Mouse (Mus musculus) MEL (cell line): ENCODE measurements at regions not wholly inside any gene's neighbourhood (a gene's known extent, or its start where the extent isn't known, plus 50 kb on each side); places are given as distances from the start of the nearest gene placed in this dataset.

Experiments
- CTCF ChIP-seq, 3 experiments: IDR thresholded peaks in 2 of 3; conservative IDR thresholded peaks in 1 of 3; 2 replicates each; pipeline ENCODE4 v1.5.1; 2011 to 2012; ENCODE audit warnings: low read length in 3 of 3, low read depth in 2 of 3, mild to moderate bottlenecking in 2 of 3, improper control_type of control experiment in 1 of 3, inconsistent platforms in 1 of 3, mixed read lengths in 1 of 3, moderate library complexity in 1 of 3; ENCODE audit not compliant: control insufficient read depth in 1 of 3, insufficient read depth in 1 of 3, poor library complexity in 1 of 3, severe bottlenecking in 1 of 3
- EP300 ChIP-seq, 2 experiments: IDR thresholded peaks; 2 replicates each; pipeline ENCODE4 v1.6.1; 2011; ENCODE audit warnings: improper control_type of control experiment in 2 of 2, low read length in 2 of 2, low read depth in 1 of 2, mild to moderate bottlenecking in 1 of 2
- ETS1 ChIP-seq: IDR thresholded peaks from 2 replicates; pipeline ENCODE4 v1.6.1; 2012; ENCODE audit warnings: low read depth, mild to moderate bottlenecking, inconsistent platforms, low read length, improper control_type of control experiment, moderate library complexity
- HCFC1 ChIP-seq: IDR thresholded peaks from 2 replicates; pipeline ENCODE4 v1.6.1; 2012; ENCODE audit warnings: low read depth, mild to moderate bottlenecking, inconsistent platforms, low read length, improper control_type of control experiment, moderate library complexity
- JUND ChIP-seq: IDR thresholded peaks from 2 replicates; pipeline ENCODE4 v1.6.1; 2011; ENCODE audit warnings: low read depth, mild to moderate bottlenecking, improper control_type of control experiment, low read length
- MAX ChIP-seq: IDR thresholded peaks from 2 replicates; pipeline ENCODE4 v1.6.1; 2011; ENCODE audit warnings: low read length, improper control_type of control experiment
- USF1 ChIP-seq: IDR thresholded peaks from 2 replicates; pipeline ENCODE4 v1.6.1; 2014; ENCODE audit warnings: low read depth, mild to moderate bottlenecking, inconsistent platforms, low read length, improper control_type of control experiment, moderate library complexity

GRCm38 (mm10) chr6:52487861-52488260 lies 152.3 kb downstream of the Hibadh start:
- no peak for TF ChIP-seq HCFC1
- TF ChIP-seq ETS1, result no peak
- TF ChIP-seq CTCF (IDR thresholded peaks at IDR 0.05 in 2 of 3, conservative IDR thresholded peaks at IDR 0.05 in 1 of 3; ENCODE audit: control insufficient read depth in 1 of 3, insufficient read depth in 1 of 3, low read depth in 2 of 3, low read length in 3 of 3, poor library complexity in 1 of 3, severe bottlenecking in 1 of 3), result no peak
- no peak for TF ChIP-seq MAX
- no peak for TF ChIP-seq JUND
- no peak for TF ChIP-seq USF1
- TF ChIP-seq EP300 (IDR thresholded peaks at IDR 0.05; ENCODE audit: low read depth in 1 of 2, low read length in 2 of 2), result no peak
